Mouse (Mus musculus): ENCODE results near the gene Adamts16.
"Not testable (repeated sequence)": the region's sequence is repeated elsewhere in the genome, so short reads cannot be mapped to it uniquely, and the experiment has no call there.

Gene Adamts16

DNA sequence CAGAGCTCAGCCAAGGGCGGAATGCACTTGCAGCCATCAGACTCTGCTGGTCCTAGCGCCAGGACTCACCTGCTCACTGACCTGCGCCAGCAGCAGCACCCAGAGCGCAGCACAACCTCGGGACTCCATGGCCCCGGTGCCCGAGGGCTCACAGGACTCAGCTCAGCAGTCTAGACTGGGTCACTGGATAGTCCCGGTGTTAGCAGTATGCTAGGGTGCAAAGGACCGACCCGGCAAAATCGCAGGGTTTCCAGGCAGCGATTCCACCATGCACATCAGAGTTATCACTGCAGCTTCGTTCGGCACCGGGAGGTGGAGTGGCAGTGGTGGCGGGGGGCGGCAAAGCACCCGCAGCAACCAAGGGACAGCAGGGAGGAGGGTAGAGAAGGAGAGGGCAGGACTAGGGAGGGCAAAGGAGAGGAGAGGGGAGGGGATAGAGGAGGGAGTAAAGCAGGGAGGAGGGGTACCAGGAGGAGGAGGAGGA, at the start of gene Adamts16:
Adamts16 (minus strand) TSS at position 391 of the 484 bp plus-strand sequence.
- in situ Hi-C loops (cut with MboI, MseI) = no loop called here

DNA sequence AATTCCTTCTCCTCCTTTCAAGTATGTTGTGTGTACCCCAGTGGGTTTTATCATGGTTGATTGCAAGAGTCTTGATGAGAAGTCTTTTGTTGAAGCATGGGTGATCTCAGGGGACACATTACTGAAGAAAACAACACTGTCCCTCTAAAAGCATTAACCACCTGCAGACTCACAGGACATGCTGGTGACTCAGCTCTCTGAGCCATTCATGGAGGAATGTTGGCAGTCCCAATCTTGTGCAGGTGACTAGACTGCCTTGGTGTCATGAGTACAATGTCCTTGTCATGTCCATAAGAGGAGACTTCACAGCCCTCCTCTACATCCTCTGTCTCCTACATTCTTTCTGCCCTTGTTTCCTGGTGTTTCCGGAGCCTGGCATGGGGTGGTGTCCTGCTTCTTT, 45.5 kb upstream of the Adamts16 start:
- in situ Hi-C loops (cut with MboI, MseI) = no loop called here

DNA sequence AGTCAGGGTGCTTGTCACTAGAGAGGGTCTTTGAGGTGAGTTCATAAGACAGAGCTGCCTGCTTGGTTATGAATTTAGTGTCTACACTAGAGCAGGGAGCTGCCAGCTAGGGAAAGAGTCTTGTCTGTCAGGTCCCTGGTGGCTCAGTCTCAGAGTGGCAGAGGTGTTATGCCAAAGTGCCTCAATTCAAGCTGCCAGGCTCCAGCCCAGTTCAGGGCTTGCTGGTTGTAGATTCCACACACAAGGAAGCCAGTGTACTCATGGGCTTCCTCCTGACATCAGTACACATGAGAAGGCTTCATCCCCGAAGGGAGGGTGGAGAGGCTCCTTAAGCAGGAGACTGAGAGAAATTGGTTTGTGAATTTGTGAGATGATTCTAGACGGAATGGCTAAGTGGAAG, 43.4 kb upstream of the Adamts16 start:
- in situ Hi-C loops (cut with MboI, MseI) = no loop called here

DNA sequence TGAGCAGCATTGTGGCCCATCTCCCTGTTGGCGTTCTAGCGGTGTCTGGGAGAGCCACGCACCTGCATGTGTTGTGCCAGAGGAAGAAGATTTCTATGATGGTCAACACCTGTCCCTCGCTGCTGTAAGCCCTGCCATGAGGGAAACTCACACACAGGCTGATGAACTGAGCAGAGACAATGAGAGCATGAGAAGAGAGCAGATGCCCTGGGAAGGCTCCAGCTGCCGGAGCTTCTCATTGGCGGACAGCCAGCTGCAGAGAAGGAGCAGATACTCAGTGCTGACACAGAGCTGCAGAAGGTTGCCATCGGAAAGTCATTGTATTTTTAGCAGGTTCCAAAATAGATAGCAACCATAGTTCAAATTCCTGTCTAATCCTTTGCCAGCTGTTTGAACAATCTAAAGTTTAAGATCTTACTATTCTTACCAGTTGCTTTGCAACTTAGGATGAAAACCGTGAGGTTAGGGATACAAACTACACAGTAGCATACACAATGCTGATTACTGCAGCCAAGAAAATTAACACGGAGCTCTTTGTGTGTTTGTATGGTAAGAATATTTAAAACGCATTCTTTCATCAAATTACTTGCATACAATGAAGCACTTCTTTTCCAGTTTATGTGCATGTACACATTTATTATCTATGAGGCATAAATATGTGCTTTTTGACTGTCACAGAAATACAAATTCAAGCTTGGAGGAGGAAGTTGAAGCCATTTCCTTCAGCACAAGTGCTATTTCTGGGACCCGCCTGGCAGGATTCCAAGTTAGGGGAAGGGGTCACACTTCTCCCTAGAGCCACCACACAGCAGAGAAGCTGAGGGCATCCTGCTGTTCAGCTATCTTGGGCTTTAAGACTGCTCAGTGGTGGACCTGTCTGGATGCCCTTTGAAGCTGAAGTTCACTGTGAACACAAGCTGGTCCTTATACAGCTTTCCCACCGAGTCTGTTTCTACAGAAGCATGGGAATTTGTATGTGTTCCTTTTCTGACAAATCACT, 42.6 kb upstream of the Adamts16 start:
- in situ Hi-C loops (cut with MboI, MseI) = no loop called here

DNA sequence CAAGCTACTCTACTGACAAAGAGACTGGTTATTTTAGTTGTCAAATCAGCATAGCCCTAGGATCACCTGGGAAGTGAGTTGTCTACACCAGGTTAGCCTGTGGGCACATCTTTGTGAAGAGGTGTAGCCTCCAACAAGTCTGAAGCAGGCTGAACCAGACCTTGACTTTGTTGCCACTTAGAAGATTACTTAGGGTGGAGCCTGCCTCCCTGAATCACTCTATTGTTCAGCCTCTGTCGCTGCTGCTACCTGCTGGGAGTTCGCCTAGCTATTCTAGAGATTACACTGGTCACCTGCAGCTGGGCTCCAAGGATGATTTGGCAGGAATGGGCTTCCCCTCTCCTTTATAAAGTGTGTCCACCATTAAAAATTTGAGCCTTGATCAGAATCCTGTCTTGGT, 38.4 kb upstream of the Adamts16 start:
- in situ Hi-C loops (cut with MboI, MseI) = not testable (repeated sequence)

- in situ Hi-C loops (cut with MboI, MseI) = no loop called here
Observed at GRCm38 (mm10) chr13:70877550-70877913, 35.9 kb upstream of the Adamts16 start.

DNA sequence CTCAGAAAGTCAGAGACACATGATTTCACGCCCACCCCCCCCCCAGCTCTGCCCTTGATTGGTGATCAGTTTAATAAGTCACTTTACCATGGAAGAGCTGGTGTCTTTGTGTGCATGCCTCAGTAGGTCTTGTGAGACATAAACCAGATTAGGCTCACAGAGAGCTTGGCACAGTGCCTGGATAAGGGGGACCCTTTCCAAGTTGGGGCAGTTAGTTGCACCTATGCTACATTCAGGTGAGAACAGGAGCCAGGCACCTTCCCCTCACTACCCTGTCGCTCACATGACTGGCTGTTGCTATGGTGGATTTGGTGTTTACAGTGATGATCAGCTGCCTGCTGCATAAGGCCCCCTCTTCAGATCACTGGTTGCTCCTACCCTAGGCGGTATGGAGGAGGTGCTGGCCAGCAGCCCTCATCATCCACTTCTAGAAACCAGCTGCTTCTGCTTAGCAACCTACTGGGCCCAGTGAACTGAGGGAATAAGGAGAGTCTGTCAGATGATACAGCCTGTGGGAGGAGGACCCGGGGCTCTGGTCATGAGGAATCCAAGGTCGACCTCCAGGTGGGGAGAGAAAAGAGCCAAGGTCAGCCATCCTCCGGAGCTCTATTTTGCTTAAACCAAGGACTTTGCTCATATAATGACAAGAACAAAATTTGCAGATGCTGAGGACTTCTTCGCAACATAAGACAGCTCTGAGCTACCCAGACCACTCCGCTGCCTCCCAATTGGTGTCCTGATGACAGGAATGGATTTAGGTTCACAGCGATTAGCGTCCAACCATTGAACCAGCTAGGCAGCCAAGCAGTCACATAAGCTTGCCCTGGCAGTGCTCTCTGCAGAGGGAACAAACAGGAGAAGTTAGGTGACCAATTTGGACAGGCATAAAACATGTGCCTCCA, 35.3 kb upstream of the Adamts16 start:
- in situ Hi-C loops (cut with MboI, MseI) = no loop called here

GRCm38 (mm10) chr13:70875411-70875949, 33.9 kb upstream of the Adamts16 start:
- in situ Hi-C loops (cut with MboI, MseI) = no loop called here

- in situ Hi-C loops (cut with MboI, MseI) = no loop called here
Observed at GRCm38 (mm10) chr13:70874741-70875140, 33.1 kb upstream of the Adamts16 start.

GRCm38 (mm10) chr13:70873851-70874250, 32.2 kb upstream of the Adamts16 start:
- in situ Hi-C loops (cut with MboI, MseI) = not testable (repeated sequence)

DNA sequence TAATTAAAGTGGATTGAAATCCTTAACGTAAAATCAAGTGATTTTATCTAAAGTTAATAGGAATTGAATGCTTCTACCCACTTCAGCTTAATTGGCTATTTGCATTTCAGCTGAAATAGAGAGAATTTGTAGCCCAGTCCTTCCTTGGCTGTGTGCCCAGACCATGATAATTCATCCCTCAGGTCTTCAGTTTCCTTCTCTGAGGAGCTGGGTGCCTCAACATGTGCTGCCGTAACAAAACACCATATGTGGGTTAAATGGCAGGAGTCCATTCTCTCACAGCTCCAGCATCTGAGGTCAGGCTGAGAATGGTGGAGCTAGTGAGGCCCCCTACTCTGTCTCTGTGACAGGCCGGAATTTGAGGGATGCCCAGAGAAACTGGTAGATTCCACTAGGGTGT, 29.4 kb upstream of the Adamts16 start:
- in situ Hi-C loops (cut with MboI, MseI) = no loop called here

DNA sequence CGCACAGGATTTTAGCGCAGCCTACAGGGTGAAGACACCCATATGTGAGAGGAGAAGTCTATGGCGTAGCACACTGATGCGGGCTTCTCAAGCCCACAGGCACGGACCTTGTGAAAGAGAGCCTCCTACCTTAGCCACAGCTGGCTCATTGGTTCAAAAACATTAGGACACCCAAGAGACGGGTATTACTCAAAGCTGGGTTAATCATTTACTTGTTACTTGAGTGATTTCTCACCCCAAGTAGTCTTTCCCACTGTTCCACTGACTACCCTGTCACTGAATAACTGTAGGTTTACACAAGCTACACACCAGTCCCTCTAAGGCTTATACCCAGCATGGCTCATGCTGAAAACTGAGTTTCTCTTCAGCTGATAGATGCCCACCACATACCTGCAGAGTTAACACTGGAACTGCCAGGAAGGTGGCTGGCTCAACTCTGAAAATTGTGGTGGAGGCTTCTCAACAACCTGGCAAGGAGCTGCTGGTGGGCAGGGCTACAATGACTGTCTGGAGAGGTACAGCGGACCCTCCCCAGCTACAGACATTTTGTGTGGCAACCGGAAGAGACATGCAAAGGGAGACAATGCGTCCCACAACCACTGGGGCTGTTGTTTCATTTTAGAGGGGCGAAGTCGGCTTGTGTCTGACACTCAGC, 25.5 kb upstream of the Adamts16 start:
- in situ Hi-C loops (cut with MboI, MseI) = no loop called here

- in situ Hi-C loops (cut with MboI, MseI) = no loop called here
Observed at GRCm38 (mm10) chr13:70865867-70866266, 24.3 kb upstream of the Adamts16 start.

- in situ Hi-C loops (cut with MboI, MseI) = no loop called here
Observed at GRCm38 (mm10) chr13:70862162-70862908, 20.7 kb upstream of the Adamts16 start.

DNA sequence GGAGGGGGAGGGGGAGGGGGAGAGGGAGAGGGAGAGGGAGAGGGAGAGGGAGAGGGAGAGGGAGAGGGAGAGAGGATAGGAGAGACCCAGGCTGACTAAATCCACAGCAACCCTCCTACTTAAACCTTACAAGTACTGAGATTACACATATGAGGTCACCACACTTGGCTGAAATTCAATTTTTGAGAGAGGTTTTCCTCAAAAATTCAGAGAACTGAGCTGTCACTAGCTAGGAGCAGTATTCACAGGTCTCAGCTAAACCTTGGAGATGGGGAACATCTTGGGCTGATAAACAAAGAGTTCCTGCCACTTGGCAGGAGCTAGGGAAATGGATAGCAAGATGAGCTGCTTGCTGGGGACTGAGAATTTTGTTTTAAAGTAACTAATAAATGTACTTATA, 12.0 kb upstream of the Adamts16 start:
- in situ Hi-C loops (cut with MboI, MseI) = no loop called here

DNA sequence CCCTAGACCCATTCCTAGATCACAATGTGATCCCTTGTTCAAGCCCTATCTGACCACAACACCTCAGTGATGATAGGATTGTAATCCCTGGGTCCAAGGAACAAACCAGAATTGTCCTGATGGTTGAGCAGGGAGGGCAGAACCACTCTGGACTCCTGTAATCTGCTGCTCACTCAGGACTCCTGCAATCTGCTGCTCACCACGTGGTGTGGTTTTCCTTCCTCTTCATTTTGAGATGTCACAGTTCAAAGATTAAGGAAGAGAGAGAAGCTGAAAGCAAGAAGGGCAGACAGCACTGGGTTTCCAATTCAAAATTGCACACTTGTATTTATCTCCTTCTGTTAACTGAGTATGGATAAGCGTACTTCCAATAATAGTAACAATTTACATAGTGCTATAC, 5.3 kb upstream of the Adamts16 start:
- in situ Hi-C loops (cut with MboI, MseI) = no loop called here

DNA sequence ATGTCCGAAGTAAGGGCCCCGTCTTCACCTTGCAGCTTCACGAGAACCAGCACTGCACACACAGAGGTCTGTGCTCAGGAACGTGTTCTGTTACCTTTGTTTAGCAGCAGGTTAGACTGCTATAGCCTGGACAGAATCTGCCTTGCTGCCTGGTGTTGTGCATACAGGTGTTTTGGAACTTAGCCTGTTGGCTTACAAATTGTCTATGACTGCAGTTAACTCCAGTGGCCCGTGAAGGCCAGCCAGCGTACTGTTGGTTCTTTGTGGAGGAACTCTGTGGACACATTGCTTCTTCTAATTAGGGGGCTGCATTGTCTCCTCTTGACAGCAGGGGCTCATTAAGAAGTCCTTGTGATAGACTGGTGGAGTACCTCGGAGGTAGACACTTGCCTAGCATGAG, 3.9 kb upstream of the Adamts16 start:
- in situ Hi-C loops (cut with MboI, MseI) = no loop called here

- in situ Hi-C loops (cut with MboI, MseI) = no loop called here
Observed at GRCm38 (mm10) chr13:70842126-70842525, 515 bp upstream of the Adamts16 start.

- in situ Hi-C loops (cut with MboI, MseI) = no loop called here
Observed at GRCm38 (mm10) chr13:70840161-70840560, 1.4 kb downstream of the Adamts16 start.

GRCm38 (mm10) chr13:70837571-70837970, 4.0 kb downstream of the Adamts16 start:
- in situ Hi-C loops (cut with MboI, MseI) = loop anchor here (5.0 kb wide), 2 partner anchors 190 to 195 kb away; no protein-coding TSS in a partner anchor
